Mouse (Mus musculus): ENCODE data around the gene Dedd2. TPM values are rescaled to one million over a fixed set of nuclear protein-coding genes. Genes with fewer than 3 reads are reported as not detected.

The Dedd2 gene
- polyA plus RNA-seq, 1 experiment from 2014 or later = 19.2 TPM

GRCm38 (mm10) chr7:25221102-25221883 lies 878 bp upstream of the Dedd2 start, which contains the start of gene Zfp526:
TSS of gene Zfp526 (plus strand) at chr7:25221425.
- DNase-seq (peak; percentile 97), ATAC-seq (peak; percentile 78)

GRCm38 (mm10) chr7:25219756-25220456 lies 509 bp downstream of the Dedd2 start:
- peak; percentile 80 for ATAC-seq
- Histone ChIP-seq H3K27me3 (ENCODE audit: insufficient read depth, low read length) (no peaks in the 10 kb centered on the region), H3K4me2 (ENCODE audit: low read depth, low read length) (peak overlapping the region; percentile 91), H3K4me1 (ENCODE audit: insufficient read depth) (peaks cover 35% of the 10 kb centered on the region), H3K36me3 (replicated peaks; ENCODE audit: insufficient read depth, low read length) (peaks cover 38% of the 10 kb centered on the region), H3K9me3 (ENCODE audit: low read length) (no peaks in the 10 kb centered on the region), H3K9ac (replicated peaks) (peak overlapping the region; percentile 94), H3K4me3 (ENCODE audit: low read depth, low read length) (peak overlapping the region; percentile 81), H3K27ac (ENCODE audit: low read depth) (peak overlapping the region; percentile 96)
- DNase-seq = peak; percentile 98
- WGBS (ENCODE audit: insufficient replicate concordance) = 3% methylated on average over 31 of the region's 31 CpGs
- TF ChIP-seq EP300 (IDR thresholded peaks at IDR 0.05; ENCODE audit: low read depth) = no peak; the same call in 1 of the 2 replicates
- TF ChIP-seq CTCF (IDR thresholded peaks at IDR 0.05; ENCODE audit: low read depth) = no peak

More at GRCm38 (mm10) chr7:25221102-25221883, 878 bp upstream of the Dedd2 start, which contains the start of gene Zfp526:
- Histone ChIP-seq H3K9me3 (ENCODE audit: low read length) (no peaks in the 10 kb centered on the region), H3K9ac (replicated peaks) (peak within 1 kb of the TSS; percentile 69), H3K4me3 (ENCODE audit: low read depth, low read length) (peak within 1 kb of the TSS; percentile 81), H3K27me3 (ENCODE audit: insufficient read depth, low read length) (no peaks in the 10 kb centered on the region), H3K4me2 (ENCODE audit: low read depth, low read length) (peak within 1 kb of the TSS; percentile 91), H3K36me3 (replicated peaks; ENCODE audit: insufficient read depth, low read length) (peaks cover 38% of the 10 kb centered on the region), H3K4me1 (ENCODE audit: insufficient read depth) (peaks cover 35% of the 10 kb centered on the region), H3K27ac (ENCODE audit: low read depth) (peak within 1 kb of the TSS; percentile 96)
- WGBS (ENCODE audit: insufficient replicate concordance) = 1% methylated on average over 42 of the region's 45 CpGs
- TF ChIP-seq EP300 (IDR thresholded peaks at IDR 0.05; ENCODE audit: low read depth) (no peak), CTCF (IDR thresholded peaks at IDR 0.05; ENCODE audit: low read depth) (peak; percentile 40; the same call in 1 of the 2 replicates)

DNA sequence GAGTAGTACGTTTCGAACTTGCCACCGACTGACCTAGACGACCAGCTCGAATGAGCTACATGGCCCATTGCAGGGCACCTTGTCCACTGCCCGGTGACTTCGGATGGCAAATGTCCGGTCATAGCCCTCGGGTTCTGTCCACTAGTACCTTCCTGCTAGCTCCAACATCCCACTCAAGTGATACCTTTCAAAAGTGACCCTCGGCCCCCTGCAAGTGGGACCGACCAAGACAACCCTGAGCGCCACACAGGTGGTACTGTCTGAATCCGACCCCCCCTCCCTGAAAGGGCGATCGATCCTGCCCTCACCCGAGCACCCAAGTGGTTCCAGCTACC lies 1.0 kb downstream of the Dedd2 start:
- H3K4me2 ChIP-seq (ENCODE audit: low read depth, low read length) = peak overlapping the region; percentile 91
- H3K27ac ChIP-seq (ENCODE audit: low read depth) = peak overlapping the region; percentile 96
- peak overlapping the region; percentile 81 for H3K4me3 ChIP-seq (ENCODE audit: low read depth, low read length)
- DNase-seq = peak; percentile 76
- peak overlapping the region; percentile 94 for H3K9ac ChIP-seq (replicated peaks)
- no peaks in the 10 kb centered on the region for H3K9me3 ChIP-seq (ENCODE audit: low read length)
- H3K36me3 ChIP-seq (replicated peaks; ENCODE audit: insufficient read depth, low read length) = peaks cover 38% of the 10 kb centered on the region
- TF ChIP-seq CTCF (IDR thresholded peaks at IDR 0.05; ENCODE audit: low read depth) = no peak
- no peak for TF ChIP-seq EP300 (IDR thresholded peaks at IDR 0.05; ENCODE audit: low read depth)
- 2% methylated on average over 16 of the region's 16 CpGs for WGBS (ENCODE audit: insufficient replicate concordance)
- H3K4me1 ChIP-seq (ENCODE audit: insufficient read depth) = peaks cover 35% of the 10 kb centered on the region
- ATAC-seq = no peak
- H3K27me3 ChIP-seq (ENCODE audit: insufficient read depth, low read length) = no peaks in the 10 kb centered on the region

- H3K4me2 ChIP-seq (ENCODE audit: low read depth, low read length) = peak overlapping the region; percentile 91
- peak; percentile 31 for ATAC-seq
- peak overlapping the region; percentile 96 for H3K27ac ChIP-seq (ENCODE audit: low read depth)
- H3K27me3 ChIP-seq (ENCODE audit: insufficient read depth, low read length) = no peaks in the 10 kb centered on the region
- 1% methylated on average over 53 of the region's 53 CpGs for WGBS (ENCODE audit: insufficient replicate concordance)
- H3K9me3 ChIP-seq (ENCODE audit: low read length) = no peaks in the 10 kb centered on the region
- DNase-seq = no peak
- peak overlapping the region; percentile 94 for H3K9ac ChIP-seq (replicated peaks)
- H3K36me3 ChIP-seq (replicated peaks; ENCODE audit: insufficient read depth, low read length) = peaks cover 38% of the 10 kb centered on the region
- TF ChIP-seq CTCF (IDR thresholded peaks at IDR 0.05; ENCODE audit: low read depth) = 0 out of 2 replicates have a peak, but pooled peaks have one; percentile 19
- no peak for TF ChIP-seq EP300 (IDR thresholded peaks at IDR 0.05; ENCODE audit: low read depth)
- peaks cover 35% of the 10 kb centered on the region for H3K4me1 ChIP-seq (ENCODE audit: insufficient read depth)
- H3K4me3 ChIP-seq (ENCODE audit: low read depth, low read length) = peak overlapping the region; percentile 81
Observed at GRCm38 (mm10) chr7:25218705-25219415, 1.6 kb downstream of the Dedd2 start.

- H3K9me3 ChIP-seq (ENCODE audit: low read length) = no peaks in the 10 kb centered on the region
- peak overlapping the region; percentile 96 for H3K27ac ChIP-seq (ENCODE audit: low read depth)
- DNase-seq = peak; percentile 59
- H3K4me1 ChIP-seq (ENCODE audit: insufficient read depth) = peaks cover 34% of the 10 kb centered on the region
- peaks cover 42% of the 10 kb centered on the region for H3K36me3 ChIP-seq (replicated peaks; ENCODE audit: insufficient read depth, low read length)
- peak overlapping the region; percentile 91 for H3K4me2 ChIP-seq (ENCODE audit: low read depth, low read length)
- H3K9ac ChIP-seq (replicated peaks) = peak overlapping the region; percentile 94
- H3K27me3 ChIP-seq (ENCODE audit: insufficient read depth, low read length) = no peaks in the 10 kb centered on the region
- H3K4me3 ChIP-seq (ENCODE audit: low read depth, low read length) = peak overlapping the region; percentile 81
- 40% methylated on average over 12 of the region's 12 CpGs for WGBS (ENCODE audit: insufficient replicate concordance)
- ATAC-seq = no peak
- TF ChIP-seq CTCF (IDR thresholded peaks at IDR 0.05; ENCODE audit: low read depth) = no peak
- no peak for TF ChIP-seq EP300 (IDR thresholded peaks at IDR 0.05; ENCODE audit: low read depth)
Observed at GRCm38 (mm10) chr7:25217653-25218395, 2.6 kb downstream of the Dedd2 start.

All from liver, postnatal 0 days (tissue).